Mouse (Mus musculus): ENCODE measurements around the gene Bcas3. TPM values are rescaled to one million over a fixed set of nuclear protein-coding genes. Genes with fewer than 3 reads are reported as not detected.

Gene Bcas3
- polyA plus RNA-seq, 1 experiment from 2014 or later = 31.5 TPM

GRCm38 (mm10) chr11:85628303-85629063, 275.5 kb downstream of the Bcas3 start:
- no peak overlapping the region for H3K4me2 ChIP-seq (ENCODE audit: low read length)
- H3K4me1 ChIP-seq (replicated peaks; ENCODE audit: insufficient read depth, low read length) = peaks cover 16% of the 10 kb centered on the region; the same call in 1 of the 2 replicates
- H3K27ac ChIP-seq = no peak overlapping the region
- H3K27me3 ChIP-seq (ENCODE audit: insufficient read depth, low read length) = no peaks in the 10 kb centered on the region
- DNase-seq (ENCODE audit: low spot score) = peak; percentile 62
- TF ChIP-seq CTCF (IDR thresholded peaks at IDR 0.05; ENCODE audit: low read depth) = no peak
- H3K36me3 ChIP-seq (ENCODE audit: insufficient read depth, low read length) = no peaks in the 10 kb centered on the region
- no peaks in the 10 kb centered on the region for H3K9me3 ChIP-seq (replicated peaks; ENCODE audit: low read length)
- H3K4me3 ChIP-seq (replicated peaks; ENCODE audit: low read depth, low read length) = no peak overlapping the region
- no peak overlapping the region for H3K9ac ChIP-seq (ENCODE audit: low read depth, low read length)
- no peak for ATAC-seq (replicated peaks; ENCODE audit: low FRiP score, low read depth)
- 39% methylated on average over 13 of the region's 13 CpGs for WGBS

GRCm38 (mm10) chr11:85632568-85632981, 279.6 kb downstream of the Bcas3 start:
- no peak overlapping the region for H3K9ac ChIP-seq (ENCODE audit: low read depth, low read length)
- no peak overlapping the region for H3K4me3 ChIP-seq (replicated peaks; ENCODE audit: low read depth, low read length)
- ATAC-seq (replicated peaks; ENCODE audit: low FRiP score, low read depth) (peak; percentile 54; the same call in 1 of the 2 replicates), DNase-seq (ENCODE audit: low spot score) (peak; percentile 77)
- TF ChIP-seq CTCF (IDR thresholded peaks at IDR 0.05; ENCODE audit: low read depth) = no peak
- H3K4me1 ChIP-seq (replicated peaks; ENCODE audit: insufficient read depth, low read length) = peaks cover 13% of the 10 kb centered on the region; the same call in 1 of the 2 replicates
- peak overlapping the region; percentile 42; the same call in 1 of the 2 replicates for H3K27ac ChIP-seq
- WGBS = 19% methylated on average over 2 of the region's 2 CpGs
- peak overlapping the region; percentile 18; the same call in 1 of the 2 replicates for H3K4me2 ChIP-seq (ENCODE audit: low read length)
- no peaks in the 10 kb centered on the region for H3K36me3 ChIP-seq (ENCODE audit: insufficient read depth, low read length)
- no peaks in the 10 kb centered on the region for H3K9me3 ChIP-seq (replicated peaks; ENCODE audit: low read length)
- H3K27me3 ChIP-seq (ENCODE audit: insufficient read depth, low read length) = no peaks in the 10 kb centered on the region

- H3K27me3 ChIP-seq (ENCODE audit: insufficient read depth, low read length) = no peaks in the 10 kb centered on the region
- no peak overlapping the region for H3K4me3 ChIP-seq (replicated peaks; ENCODE audit: low read depth, low read length)
- no peak overlapping the region for H3K4me2 ChIP-seq (ENCODE audit: low read length)
- H3K9me3 ChIP-seq (replicated peaks; ENCODE audit: low read length) = no peaks in the 10 kb centered on the region
- ATAC-seq (replicated peaks; ENCODE audit: low FRiP score, low read depth) (no peak), DNase-seq (ENCODE audit: low spot score) (no peak)
- H3K36me3 ChIP-seq (ENCODE audit: insufficient read depth, low read length) = no peaks in the 10 kb centered on the region
- H3K27ac ChIP-seq = no peak overlapping the region
- H3K9ac ChIP-seq (ENCODE audit: low read depth, low read length) = no peak overlapping the region
- H3K4me1 ChIP-seq (replicated peaks; ENCODE audit: insufficient read depth, low read length) = no peaks in the 10 kb centered on the region
- TF ChIP-seq CTCF (IDR thresholded peaks at IDR 0.05; ENCODE audit: low read depth) = no peak
- 61% methylated on average over 12 of the region's 12 CpGs for WGBS
Measured at GRCm38 (mm10) chr11:85638696-85639495, 285.9 kb downstream of the Bcas3 start.

GRCm38 (mm10) chr11:85640659-85641058, 287.7 kb downstream of the Bcas3 start:
- no peak overlapping the region for H3K4me3 ChIP-seq (replicated peaks; ENCODE audit: low read depth, low read length)
- 0 out of 2 replicates have a peak overlapping the region, but pooled peaks have one; percentile 6 for H3K9ac ChIP-seq (ENCODE audit: low read depth, low read length)
- H3K27ac ChIP-seq = peak overlapping the region; percentile 51; the same call in 1 of the 2 replicates
- peak; percentile 77 for DNase-seq (ENCODE audit: low spot score)
- peaks cover 3% of the 10 kb centered on the region; the same call in 1 of the 2 replicates for H3K27me3 ChIP-seq (ENCODE audit: insufficient read depth, low read length)
- H3K9me3 ChIP-seq (replicated peaks; ENCODE audit: low read length) = no peaks in the 10 kb centered on the region
- no peak for ATAC-seq (replicated peaks; ENCODE audit: low FRiP score, low read depth)
- peak overlapping the region; percentile 37 for H3K4me2 ChIP-seq (ENCODE audit: low read length)
- TF ChIP-seq CTCF (IDR thresholded peaks at IDR 0.05; ENCODE audit: low read depth) = no peak
- H3K4me1 ChIP-seq (replicated peaks; ENCODE audit: insufficient read depth, low read length) = peaks cover 11% of the 10 kb centered on the region
- H3K36me3 ChIP-seq (ENCODE audit: insufficient read depth, low read length) = no peaks in the 10 kb centered on the region
- WGBS = 15% methylated on average over 5 of the region's 5 CpGs

- peaks cover 3% of the 10 kb centered on the region; the same call in 1 of the 2 replicates for H3K27me3 ChIP-seq (ENCODE audit: insufficient read depth, low read length)
- H3K9ac ChIP-seq (ENCODE audit: low read depth, low read length) = no peak overlapping the region
- WGBS = 86% methylated on average over 4 of the region's 4 CpGs
- peaks cover 11% of the 10 kb centered on the region for H3K4me1 ChIP-seq (replicated peaks; ENCODE audit: insufficient read depth, low read length)
- no peak for DNase-seq (ENCODE audit: low spot score)
- no peak overlapping the region for H3K4me3 ChIP-seq (replicated peaks; ENCODE audit: low read depth, low read length)
- no peaks in the 10 kb centered on the region for H3K36me3 ChIP-seq (ENCODE audit: insufficient read depth, low read length)
- H3K4me2 ChIP-seq (ENCODE audit: low read length) = no peak overlapping the region
- H3K9me3 ChIP-seq (replicated peaks; ENCODE audit: low read length) = no peaks in the 10 kb centered on the region
- ATAC-seq (replicated peaks; ENCODE audit: low FRiP score, low read depth) = no peak
- no peak for TF ChIP-seq CTCF (IDR thresholded peaks at IDR 0.05; ENCODE audit: low read depth)
- no peak overlapping the region for H3K27ac ChIP-seq
Measured at GRCm38 (mm10) chr11:85641486-85641885, 288.5 kb downstream of the Bcas3 start.

- Histone ChIP-seq H3K27ac (peak overlapping the region; percentile 47; the same call in 1 of the 2 replicates), H3K4me2 (ENCODE audit: low read length) (no peak overlapping the region), H3K27me3 (ENCODE audit: insufficient read depth, low read length) (peaks cover 3% of the 10 kb centered on the region; the same call in 1 of the 2 replicates), H3K9me3 (replicated peaks; ENCODE audit: low read length) (no peaks in the 10 kb centered on the region), H3K4me1 (replicated peaks; ENCODE audit: insufficient read depth, low read length) (peaks cover 11% of the 10 kb centered on the region), H3K9ac (ENCODE audit: low read depth, low read length) (no peak overlapping the region), H3K36me3 (ENCODE audit: insufficient read depth, low read length) (no peaks in the 10 kb centered on the region), H3K4me3 (replicated peaks; ENCODE audit: low read depth, low read length) (no peak overlapping the region)
- WGBS = 57% methylated on average over 6 of the region's 6 CpGs
- DNase-seq (ENCODE audit: low spot score) (no peak), ATAC-seq (replicated peaks; ENCODE audit: low FRiP score, low read depth) (no peak)
- no peak for TF ChIP-seq CTCF (IDR thresholded peaks at IDR 0.05; ENCODE audit: low read depth)
Measured at GRCm38 (mm10) chr11:85642591-85642990, 289.6 kb downstream of the Bcas3 start.
